Mouse (Mus musculus) c-Kit-positive CD71-positive TER-119-negative erythroid progenitor cells, embryonic 14.5 days (primary cell): ENCODE measurements around the gene Armc7.
"Not testable (repeated sequence)": the region's sequence is repeated elsewhere in the genome, so short reads cannot be mapped to it uniquely, and the experiment has no call there.

Experiments used
- DNase-seq: peaks from one replicate; pipeline ENCODE4 v3.0.0-alpha.2; 2013; ENCODE audit warnings: low read depth

The Armc7 gene

DNA sequence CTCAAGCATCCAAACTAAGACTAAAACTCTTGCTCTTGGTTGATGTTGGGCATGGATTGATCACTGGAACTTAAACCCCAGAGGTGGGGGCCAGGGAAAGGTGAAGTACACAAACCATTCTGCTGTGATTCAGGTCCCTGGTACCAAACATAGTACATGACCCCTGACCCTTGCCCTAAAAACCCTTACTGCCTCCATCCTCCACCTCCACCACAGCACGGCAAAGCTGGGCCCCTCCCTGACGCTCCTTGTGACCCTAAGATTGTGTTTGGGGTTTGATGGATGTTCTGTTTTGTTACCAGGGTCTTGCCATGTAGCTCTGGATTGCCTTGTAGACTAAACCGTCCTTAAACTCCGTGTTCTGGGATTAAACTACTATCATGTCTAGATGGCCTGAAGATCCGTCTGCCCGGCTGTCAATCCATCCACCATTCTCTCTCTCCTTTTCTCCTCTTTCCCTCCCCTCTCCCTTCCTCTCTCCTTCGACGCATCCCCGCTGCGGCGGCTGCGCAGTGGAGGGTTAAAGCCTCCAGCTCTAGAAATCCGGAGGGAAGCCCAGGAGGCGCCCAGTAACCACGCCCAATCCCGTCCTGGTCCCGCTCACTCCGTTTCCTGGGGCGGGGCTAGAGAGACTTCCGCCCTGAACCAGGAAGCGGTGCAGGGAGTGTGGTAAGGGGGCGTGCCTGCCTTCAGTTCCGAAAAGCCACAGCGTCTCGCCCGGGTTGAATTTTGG is at the start of gene Armc7:
TSS of gene Armc7 (plus strand) at position 643 of the 733 bp plus-strand sequence.
- DNase-seq: peak; percentile 94

DNA sequence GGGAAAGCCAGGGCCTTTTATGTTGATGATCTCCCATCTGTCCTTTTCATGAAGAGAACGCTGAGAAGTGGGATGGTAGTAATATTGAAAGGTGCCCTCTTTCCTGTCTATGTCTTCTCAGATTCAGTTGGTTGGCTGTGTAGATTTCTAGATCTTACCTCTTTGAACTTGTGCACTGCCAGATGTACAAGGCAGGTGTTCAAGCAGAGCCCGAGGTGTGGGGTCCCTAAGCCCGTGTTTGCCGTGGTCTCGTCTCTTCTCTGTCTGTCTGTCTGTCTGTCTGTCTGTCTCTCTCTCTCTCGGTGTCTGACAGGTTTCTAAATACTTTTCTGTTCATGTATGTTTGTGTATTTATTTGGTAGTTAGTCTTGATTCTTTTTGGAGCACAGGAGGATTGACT is 49.8 kb upstream of the Armc7 start:
- DNase-seq: no peak

DNA sequence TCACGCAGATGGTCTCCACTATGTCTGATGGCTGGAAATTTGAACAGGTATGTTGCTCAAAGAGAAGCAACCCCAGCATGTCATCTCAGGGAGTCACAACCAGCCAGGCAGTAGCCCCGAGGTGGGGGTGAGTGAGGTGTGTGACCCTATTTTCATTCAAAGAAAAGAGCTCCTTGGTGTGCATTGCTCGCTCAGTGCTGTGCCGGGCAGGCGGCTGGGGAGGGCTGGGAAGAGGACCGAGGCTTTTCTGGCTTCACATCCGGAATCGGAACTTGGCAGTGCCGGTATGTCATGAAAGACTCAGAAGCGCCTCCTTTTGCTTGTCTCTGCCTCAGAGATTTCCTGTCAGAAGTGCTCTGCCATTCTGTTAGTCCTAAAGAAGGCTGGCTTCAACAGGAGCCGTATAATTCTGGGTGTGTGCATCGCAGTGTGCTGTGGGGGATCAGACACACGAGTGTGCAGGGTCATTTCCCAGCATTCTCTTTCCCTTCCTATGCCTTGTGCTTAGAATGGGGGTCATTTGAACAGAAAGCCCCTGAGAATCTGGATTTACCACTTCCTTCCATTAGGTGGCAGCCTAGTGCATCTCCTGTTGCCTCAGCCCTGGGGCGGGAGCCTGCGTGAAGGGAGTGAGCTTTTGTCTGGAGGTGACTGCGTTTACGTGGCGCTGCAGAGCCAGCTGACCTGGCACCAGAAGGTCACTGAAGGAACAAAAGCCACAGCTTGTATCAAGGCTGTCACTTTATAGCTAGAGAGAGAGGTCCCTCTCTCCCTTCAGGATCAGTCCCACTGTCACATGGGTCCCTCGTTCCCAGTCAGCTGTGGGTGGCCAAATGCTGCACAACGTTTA is 47.8 kb upstream of the Armc7 start:
- DNase-seq: peak; percentile 58

DNA sequence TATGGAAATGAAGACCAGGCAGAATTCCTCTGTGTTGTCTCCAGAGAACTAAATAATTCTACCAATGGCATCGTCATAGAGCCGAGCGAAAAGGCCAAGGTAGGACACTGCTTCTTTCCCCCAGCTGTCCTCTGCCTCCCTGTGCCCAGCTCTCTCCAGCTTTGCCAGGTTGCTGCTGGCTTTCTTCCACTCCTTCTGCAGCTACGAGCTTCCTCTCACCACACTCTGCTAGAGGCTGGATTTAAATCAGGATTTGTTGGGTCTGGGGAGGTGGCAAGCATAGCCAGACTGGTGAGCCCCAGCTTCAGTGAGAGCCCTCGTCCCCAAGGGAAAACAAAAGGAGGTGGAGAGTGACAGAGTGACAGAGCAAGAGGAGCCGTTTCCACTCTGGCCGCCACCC is 46.2 kb upstream of the Armc7 start:
- DNase-seq: no peak

DNA sequence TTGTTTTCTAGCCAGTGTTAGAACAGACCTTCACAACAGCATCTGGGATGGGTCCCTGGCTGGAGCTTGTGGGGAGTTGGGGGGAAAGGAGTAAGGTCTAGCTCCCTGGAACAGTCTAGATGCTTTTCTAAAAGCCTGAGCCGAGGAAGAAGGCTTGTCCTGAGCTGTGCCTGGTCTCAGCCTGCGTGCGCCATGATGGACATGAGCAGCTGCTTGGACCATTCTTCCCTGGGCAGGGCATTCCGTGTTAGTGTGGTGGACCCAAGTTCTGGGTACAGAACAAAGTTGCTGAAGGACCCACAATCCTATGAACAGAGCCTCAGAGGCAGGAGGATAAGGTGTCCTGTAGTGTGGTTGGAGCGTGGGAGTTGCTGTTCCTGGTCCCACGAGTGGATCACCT is 44.9 kb upstream of the Armc7 start:
- DNase-seq: no peak

DNA sequence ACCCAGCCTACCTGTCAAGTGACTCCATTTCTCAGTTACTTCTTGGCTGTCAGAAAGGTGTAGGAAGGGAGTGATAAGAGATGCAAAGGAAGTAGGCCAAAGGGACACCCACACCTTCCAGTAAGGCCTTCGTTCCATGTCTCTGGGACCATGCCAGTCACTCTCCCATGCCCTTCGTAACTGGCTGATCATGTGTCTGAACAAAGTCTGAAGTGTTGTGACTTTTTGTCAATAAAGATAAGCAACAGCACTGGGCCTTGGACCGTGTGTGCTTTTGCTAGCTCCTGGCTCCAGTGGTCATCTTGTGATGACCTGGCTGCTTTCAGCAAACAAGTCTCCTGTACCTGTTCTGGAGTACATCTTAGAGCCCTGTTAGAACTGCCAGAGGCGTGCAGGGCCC is 42.7 kb upstream of the Armc7 start:
- DNase-seq: no peak

DNA sequence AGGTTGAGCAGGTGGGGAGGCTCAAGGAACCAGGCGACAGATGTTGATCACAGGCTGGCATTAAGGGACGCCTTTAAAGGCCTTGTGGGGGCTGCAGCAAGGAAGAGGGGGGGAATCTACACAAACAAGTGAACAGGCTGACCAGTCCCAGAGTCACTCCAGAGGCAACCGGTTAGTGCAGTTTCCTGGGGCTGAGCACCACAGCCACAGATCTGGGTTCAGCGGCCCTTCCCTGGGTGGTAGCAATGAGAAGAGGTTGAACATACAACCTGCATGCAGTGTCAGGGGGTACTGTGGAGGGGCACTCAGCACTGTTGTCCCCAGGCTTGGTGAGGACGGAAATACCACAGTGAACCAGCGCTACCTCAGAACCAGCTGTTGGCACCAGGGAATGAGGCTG is 42.1 kb upstream of the Armc7 start:
- no peak for DNase-seq

DNA sequence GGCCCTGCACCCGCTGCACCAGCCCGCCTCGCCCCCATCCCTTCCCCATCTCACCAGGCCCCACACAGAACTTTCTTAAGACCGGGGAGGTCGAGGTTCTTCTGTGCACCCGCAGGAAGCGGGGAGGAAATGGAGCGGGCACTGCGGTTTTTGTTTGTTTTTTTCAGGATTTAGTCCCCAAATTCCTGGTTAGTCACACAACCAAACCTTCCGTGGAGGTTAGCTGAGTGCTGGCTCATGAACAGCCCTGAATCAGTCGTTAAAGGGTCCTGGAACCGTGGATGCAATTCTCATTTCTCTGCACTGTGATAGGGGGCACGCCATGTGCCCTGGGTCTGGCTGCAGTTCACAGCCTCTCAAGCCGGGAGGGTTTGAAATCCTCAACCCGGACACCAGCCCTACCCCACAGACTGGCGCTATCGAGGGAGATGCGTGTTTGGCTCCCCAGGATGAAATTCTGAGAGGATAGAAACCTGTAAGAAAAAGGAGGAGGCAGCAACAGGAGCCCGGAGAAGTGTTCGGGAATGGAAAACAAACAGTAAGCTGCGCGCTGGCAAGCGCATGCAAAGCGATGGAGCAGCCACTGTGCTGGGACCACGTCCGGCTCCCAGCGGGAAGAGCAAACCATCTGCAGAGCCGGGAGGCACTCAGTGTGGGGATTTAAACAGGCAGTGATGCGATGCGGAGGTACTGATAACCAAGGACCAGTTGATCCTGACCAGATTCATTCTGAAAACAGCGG is 39.7 kb upstream of the Armc7 start:
- DNase-seq: no peak

DNA sequence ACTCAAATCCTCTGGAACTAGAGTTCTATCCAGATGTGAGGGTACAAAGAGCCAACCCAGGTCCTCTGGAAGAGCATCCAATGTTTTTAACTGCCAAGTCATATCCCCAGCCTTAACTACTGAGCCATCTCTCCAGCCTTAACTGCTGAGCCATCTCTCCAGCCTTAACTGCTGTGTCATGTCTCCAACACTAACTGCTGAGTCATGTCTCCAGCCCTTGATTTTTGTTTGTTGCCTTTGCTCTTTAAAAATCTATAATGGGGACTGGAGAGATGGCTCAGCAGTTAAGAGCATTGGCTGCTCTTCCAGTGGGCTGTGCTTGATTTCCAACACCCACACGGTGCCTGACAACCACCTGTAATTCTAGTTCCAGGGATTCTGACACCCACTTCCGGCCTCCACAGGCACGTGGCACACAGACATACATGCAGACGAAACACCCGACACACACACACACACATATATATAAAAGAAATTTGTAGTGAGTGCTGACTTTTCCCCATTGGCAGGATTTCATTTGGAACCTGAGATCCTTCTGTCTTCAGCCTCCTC is 37.8 kb upstream of the Armc7 start:
- no peak for DNase-seq

DNA sequence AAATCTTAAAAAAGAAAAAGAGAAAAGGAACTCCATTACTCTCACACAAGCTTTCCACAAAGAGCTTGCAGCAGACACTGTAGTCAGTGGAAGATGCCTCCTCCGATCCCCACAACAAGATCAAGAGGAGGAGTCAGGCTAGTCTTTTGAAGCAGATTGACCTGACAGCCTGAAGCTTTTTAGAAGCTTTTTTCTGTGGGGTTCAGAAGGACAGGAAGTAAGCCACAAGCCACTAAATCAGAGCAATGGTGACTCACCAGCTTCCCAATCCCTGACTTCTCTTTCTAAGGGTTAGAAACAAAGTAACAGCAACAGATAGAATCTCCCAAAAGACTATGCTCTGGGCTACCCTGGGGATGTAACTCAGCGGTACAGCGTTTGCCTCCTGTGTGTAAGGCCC is 36.1 kb upstream of the Armc7 start:
- no peak for DNase-seq

DNA sequence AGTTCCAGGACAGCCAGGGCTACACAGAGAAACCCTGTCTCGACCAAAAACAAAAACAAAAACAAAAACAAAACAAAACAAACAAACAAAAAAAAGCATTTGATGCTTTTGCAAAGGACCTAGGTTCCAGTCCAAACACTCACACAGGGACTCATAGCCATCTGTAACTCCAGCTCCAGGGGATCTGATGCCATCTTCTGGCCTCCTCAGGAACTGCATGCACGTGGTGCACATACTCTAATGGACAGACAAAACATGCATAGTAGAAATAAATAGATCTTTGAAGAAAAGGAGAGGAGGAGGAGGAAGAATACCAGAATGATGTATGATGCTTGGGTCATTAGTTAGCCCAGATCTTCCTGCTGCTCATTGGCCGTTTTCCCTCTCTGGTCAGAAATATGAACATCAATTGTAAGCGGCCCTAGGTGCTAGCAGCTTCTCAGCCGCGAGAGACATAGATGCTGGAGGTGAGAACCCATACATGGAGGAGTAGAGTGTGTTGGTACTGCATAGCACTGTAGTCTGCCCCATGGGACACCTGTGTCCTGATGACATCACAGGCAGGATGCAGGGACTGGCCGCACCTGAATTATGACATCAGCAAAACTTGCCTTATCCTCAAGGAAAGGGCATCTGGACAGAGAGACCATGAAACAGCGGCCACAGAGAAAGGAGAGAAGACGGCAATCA is 35.4 kb upstream of the Armc7 start, which contains the start of gene Trim80:
TSS of gene Trim80 (plus strand) at position 640 of the 690 bp plus-strand sequence.
- no peak for DNase-seq

DNA sequence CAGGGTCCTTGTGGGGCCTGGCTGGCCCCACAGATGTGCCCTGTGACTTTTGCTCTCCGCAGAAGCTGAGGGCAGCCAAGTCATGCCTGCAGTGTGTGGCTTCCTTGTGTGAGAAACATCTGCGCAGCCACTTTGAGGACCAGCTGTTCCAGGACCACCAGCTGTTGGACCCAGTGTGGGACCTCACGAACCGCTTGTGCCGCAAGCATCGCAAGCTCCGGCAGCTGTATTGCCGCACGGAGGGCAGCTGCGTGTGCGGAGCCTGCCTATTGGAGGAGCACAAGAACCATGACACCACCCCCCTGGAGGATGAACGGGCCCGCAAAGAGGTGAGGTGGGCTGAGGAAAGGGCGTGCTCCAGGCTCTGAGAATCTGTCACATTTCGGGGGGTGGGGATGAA is 34.0 kb upstream of the Armc7 start:
- DNase-seq: no peak

DNA sequence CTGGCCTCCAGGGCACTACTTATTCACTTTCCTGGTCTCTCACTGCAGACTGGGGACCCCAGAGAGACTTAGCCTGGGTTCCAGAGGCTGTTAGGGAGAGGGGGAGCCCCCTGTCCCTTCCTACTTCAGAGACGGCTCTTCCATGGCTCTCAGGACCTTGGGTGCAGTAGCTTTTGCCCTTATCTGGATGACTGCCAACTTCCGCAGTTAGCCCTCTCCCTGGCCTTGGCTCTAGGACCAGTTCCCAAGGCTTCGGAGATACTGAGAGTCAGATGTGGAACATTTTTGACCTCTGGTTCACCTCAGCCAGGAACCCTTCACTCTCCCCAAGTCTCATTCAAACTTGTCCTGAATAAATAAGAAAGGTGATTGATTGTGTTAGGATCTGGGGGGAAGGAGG is 28.6 kb upstream of the Armc7 start:
- DNase-seq: no peak

DNA sequence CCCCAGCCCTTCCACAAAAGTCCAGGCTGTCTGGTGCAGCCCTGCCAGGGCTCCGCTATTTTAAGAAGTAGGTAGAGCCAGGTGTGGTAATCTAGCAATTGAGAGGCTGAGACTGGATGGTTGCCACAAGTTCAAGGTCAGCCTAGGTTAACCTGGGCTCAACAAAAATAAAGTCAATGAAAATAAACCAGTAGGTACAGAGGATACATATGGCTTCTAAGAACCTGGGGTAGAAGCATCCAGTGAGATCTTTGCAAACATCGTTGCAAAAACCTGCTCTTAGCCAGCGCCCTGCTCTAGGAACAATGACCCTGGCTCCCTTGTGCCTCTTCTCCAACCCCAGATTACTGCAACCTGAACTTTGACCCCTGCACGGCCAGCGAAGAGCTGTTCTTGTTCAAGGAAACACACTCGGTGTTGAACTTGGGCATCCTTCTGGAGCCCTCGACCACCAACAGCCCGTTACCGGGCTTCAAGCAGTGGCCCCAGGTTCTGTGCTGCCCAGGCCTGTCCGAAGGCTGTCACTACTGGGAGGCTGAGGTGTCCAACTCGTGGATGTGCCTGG is 28.1 kb upstream of the Armc7 start:
- DNase-seq: no peak

DNA sequence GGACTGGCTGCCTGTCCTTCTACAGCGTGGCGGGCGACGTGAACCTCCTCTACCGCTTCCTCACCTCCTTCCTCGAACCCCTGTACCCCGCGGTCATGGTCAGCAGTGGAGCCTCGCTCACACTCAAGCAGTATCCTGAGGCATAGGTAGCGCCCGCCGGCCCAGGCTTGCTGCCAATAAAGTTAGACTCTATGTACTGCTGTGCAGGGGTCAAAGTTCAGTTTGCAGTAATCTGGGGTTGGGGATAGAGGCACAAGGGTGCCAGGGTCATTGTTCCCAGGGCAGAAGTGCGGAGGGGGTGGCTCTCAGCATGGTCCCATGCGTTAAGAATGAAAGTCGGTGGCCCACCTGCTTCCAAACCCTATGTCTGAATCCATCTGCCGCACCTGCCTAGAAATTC is 27.4 kb upstream of the Armc7 start:
- no peak for DNase-seq

DNA sequence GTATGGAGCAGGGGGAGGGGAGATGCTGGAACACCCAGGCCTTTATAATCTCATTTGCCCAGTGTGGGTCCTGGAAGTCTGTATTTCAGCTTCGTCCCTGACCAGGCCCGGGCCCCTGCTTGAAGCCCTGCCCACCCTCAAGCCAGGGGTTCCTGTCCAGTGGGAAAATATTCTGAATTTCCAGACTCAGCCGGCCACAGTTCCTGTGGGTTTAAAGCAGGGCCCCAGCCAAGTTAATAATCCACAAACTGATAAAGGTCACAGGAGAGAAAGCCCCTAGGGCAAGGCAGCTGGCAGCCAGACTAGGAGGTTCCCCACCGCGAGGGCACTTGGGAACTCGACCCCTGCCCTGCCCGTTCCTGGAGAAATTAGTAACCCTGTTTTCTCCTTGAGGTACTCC is 26.5 kb upstream of the Armc7 start:
- DNase-seq: no peak

DNA sequence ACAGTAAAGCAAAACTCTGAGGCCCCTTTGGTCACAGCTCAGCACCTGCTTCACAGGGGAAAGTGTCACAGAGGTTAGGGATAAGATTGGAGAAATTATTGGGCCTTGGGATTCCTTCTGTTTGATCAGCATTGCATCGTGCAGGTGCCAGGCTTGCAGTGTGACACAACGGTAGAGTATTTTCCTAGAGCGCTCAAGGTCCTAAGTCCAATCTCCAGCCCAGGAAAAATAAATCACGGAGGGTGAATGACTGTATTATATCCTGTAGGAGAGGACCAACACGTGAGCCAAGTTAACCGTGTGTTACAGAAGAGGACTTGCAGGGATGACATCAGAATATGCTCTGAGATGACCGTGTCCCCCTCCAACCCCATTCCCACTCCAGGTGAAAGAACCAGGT is 25.3 kb upstream of the Armc7 start:
- no peak for DNase-seq

DNA sequence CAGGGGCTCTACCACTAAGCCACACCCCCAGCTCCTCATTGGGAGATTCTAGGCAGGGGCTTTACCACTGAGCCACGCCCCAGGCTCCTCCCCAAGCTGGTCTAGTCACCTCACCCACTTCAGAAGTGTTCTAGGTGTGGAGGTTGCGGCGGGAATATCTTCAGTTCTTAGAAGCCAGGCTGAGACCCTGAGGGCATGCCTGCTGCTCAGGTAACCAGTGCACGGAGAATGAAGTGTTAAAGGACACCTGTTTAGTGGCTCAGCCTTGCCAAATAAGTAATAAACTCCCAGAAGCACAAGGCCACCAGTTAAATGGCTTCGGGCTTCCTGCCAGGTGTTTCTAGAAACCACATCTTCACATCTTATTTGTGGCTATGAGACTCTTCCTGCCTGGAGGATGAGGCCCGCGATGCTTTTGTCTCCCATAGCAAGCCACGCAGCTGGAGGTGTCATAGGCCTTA is 23.7 kb upstream of the Armc7 start:
- no peak for DNase-seq

DNA sequence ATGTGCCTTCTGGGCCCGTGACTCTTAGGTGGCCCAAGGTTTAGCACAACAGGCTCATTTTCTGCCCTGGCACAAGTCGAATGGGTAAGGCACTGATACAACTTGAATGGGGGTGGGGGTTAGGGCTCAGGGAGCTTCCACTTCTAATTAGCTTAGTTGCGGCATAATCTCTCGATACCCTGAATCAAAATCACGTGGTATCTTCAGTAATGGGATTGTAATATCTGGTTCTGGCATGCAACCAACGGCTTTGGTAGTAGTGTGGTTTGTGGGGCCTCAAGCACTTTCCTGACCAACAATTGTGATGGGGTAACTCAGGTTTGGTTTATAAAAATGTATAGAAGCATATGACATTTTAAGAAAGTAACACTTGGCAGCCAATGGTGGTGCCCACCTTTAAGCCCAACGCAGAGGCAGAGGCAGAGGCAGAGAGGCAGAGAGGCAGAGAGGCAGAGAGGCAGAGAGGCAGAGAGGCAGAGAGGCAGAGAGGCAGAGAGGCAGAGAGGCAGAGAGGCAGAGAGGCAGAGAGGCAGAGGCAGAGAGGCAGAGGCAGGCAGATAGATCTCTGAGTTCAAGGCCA is 23.1 kb upstream of the Armc7 start:
- no peak for DNase-seq

DNA sequence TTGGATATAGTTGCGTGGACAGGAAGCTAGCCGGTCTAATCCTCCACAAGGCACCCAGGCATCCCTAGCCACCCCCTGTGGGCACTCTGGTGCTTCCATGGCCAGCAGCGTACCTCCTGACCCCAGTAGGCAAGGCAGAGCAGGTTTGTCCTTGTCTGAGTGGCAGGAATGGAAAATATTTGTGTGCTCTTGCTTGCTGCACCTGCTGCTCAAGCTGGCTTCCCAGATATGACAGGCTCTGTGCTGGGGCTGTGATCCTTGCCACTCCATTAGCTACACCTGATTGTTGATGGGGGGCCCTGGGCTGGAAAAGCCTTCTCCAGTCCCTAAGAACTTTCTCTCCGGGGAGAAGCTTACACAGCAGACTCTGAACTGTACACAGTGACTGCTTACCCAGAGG is 22.2 kb upstream of the Armc7 start:
- DNase-seq: no peak

DNA sequence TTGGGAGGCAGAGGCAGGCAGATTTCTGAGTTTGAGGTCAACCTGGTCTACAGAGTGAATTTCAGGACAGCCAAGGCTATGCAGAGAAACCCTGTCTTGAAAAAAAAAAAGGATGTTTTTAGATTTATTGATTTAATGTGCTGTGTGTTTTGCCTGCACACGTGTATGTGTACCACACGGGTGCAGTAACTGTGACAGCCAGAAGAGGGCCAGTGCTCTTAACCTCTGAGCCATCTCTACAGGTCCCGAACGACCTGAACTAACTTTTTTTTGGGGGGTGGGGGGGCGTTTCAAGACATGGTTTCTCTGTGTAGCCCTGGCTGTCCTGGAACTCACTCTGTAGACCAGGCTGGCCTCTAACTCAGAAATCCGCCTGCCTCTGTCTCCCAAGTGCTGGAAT is 20.6 kb upstream of the Armc7 start:
- DNase-seq: not testable (repeated sequence)
